Mouse (Mus musculus) cerebellum, postnatal 14 days (tissue): ENCODE results near the gene Pdxp.
A peak's percentile ranks its signal among the peaks of the same experiment; 100 is the strongest.

ENCODE experiments used
- DNase-seq, 2 experiments: peaks; one replicate each; pipeline ENCODE4 v3.0.0; 2021; ENCODE audit warnings: mixed read lengths in 2 of 2

Gene Pdxp

DNA sequence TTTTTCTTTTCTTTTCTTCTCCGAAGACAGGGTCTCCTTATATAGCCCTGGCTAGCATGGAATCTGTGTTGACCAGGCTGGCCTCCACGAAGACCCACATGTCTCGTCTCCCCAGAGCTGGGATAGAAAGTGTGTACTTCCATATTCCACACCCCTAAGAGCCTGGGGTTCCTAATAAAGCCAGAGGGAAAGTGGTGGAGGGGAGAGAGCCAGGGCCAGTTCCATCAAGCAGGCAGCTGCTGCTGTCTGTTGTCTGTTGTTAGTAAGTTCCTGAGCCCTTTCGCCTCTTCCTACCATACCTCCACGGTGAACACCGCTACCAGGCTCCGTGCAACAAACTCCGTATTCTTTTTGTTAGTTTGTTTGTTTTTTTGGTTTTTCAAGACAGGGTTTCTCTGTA, 14.8 kb downstream of the Pdxp start:
- no peak for DNase-seq

DNA sequence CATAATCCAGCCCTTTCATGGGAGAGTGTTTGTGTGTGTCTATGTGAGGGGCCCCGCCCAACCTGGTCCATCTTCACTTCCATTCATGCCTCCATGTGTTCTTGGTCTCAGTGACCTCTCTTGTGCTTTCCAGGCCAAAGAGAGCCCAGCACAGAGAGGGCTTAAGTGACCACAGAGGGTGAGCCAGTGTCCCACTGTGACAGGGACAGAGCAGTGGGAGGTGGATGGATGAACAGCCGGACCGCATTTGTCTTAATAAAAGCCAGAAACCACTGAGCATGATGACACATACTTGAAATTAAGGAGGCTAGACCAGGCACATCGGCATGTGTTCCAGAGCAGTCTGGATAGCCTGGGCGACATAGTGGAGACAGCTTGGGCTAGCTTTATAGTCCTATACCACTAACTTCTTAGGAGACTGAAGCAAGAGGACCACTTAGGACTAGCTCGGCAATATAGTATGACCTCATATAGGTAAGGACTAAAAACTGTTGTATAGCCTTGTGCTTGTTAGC, 16.5 kb downstream of the Pdxp start:
- DNase-seq, result no peak

DNA sequence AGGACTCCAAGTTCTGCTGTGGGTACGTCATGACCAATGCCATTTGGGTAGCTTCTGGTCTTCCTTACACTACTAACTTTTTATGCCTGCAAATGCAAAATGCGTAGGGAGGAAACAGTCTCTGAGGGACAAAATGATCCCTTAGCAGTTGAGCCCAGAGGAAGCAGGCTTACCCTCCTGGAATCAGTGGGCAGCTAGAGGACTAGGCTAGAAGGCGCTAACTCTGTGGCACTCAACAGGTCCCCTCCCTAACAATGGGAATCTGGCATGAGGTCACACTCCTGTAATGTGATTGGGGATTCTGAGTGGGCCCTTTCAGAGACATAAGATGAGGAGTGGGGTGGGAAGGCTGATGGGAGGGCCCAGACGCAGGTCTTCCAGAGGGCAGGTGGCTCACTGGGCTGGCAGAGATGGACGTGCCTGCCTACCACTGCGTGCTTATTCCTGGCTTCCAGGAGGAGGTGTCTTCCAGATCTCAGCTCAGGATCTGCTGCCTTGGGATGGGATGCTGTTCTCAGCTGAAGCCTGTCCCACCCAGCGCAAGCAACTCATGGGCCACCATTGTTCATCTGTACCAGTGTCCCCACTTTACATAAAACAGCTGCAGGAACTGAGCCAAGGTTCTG, 17.2 kb downstream of the Pdxp start:
- no peak for DNase-seq

DNA sequence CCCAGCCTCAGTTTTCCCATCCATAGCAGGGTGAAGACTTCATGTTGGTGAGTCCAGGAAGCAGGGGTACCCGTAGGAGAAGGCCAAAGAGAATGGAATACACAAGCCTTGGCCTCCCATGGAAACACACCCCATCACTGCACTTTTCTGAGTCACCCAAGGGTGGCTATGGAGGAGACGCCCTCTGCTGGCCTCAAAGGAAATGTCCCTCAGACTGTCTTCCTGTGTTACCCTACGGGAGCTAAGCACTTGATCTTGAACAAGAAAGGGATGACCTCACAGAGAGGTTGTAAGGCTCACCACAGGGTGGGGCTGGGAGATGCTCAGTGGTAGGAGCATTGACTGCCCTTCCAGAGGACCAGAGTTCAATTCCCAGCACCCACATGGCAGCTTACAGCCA, 17.9 kb downstream of the Pdxp start:
- DNase-seq, result peak in 1 of 2 experiments; percentile 53

DNA sequence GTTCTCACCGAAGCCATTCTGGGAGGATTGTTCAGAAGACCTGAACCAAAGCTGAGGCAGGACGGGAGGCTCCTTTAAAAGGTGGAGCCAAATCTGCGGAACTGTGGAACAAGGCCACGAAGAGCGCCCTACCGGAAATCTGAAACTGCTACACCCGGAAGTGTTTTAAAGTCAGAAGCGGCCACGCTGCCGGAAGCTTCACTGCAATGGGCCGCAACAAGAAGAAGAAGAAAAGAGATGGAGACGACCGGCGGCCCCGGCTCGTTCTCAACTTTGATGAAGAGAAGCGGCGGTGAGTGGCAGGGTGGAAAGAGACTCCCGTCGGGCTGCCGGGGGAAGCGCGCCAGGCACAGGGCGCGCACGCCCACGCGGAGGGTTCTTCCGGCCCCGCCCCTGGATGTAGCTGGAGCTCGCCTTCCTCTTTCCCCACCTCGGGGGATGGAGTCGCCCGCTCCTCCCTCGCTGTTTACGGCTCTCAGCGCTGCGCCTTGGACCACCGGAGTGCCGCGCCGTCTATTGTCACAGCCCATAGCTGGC, 21.1 kb downstream of the Pdxp start, which contains the start of gene Nol12:
Nol12 (plus strand) TSS at position 150 of the 537 bp plus-strand sequence.
- peak; percentile 90 to 94 for DNase-seq

DNA sequence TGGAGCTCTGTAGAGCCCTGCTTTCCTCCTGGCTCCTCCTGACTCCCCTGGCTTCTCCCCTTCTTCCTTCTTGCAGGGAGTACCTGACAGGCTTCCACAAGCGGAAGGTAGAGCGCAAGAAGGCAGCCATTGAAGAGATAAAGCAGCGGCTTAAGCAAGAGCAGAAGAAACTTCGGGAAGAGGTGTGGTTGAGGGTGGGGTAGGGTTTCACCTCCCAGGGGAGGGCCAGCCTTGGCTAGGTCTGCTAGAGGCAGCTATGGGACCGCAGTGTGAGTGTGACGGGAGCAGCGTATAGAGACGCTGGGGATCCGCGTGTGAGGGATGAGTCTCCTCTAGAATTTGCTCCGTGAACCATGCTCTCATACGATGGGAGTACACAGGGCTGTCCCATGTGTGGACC, 22.7 kb downstream of the Pdxp start:
- no peak for DNase-seq

DNA sequence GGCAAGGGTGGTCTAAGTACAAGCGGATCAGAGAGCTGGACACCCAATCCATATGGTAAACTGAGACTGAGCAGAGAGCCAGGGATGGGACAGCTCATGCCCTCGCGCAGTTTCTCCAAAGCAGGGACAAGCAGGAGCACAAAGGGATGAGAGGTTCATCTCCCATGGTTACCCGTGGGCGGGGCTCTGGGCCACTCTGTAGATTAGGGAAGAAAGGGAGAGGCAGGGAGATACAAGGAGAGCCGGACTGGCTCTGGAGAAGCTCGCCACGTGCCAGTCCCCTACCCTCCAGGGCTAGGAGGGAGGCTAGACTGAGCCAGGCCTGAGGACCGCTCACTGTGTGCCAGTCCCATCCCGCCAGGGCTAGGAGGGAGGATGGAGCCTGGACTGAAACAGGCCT, 23.6 kb downstream of the Pdxp start:
- no peak for DNase-seq

DNA sequence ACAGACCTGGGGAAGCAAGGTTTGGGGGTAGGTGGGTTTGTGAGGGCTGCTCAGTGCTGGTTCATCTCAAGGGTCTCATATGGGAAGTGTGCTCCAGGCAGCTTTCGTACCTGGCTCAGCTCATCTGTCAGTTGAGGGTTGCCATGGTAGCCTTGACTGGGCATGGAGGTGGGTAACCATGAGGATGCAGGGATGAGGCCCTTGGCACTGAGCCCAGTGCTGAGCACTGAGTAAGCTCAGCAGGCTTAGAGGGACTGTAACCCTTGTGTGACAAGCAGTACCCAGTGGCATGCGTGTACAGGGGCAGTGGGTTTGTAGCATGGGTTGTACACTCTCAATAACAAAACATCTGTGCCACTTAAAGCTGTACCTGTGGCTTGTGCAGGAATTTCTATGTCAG, 24.2 kb downstream of the Pdxp start:
- peak in 1 of 2 experiments; percentile 45 for DNase-seq

DNA sequence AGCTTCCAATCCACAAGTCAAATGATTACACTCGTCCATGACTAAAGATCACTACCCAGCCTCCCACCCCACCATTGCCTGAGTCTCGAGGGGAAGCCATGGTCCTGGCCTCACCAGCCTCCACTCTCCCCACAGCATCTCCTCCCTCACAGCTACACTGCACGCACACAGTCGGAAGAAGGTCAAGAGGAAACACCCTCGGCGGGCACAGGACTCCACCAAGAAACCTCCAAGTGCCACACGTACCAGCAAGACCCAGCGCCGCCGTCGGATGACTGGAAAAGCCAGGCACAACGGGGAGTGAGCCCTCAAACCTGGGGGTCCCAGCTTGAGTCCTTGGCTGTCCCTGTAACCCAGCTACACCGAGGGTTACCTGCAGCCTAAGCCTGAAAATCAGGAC, 26.6 kb downstream of the Pdxp start:
- no peak for DNase-seq

DNA sequence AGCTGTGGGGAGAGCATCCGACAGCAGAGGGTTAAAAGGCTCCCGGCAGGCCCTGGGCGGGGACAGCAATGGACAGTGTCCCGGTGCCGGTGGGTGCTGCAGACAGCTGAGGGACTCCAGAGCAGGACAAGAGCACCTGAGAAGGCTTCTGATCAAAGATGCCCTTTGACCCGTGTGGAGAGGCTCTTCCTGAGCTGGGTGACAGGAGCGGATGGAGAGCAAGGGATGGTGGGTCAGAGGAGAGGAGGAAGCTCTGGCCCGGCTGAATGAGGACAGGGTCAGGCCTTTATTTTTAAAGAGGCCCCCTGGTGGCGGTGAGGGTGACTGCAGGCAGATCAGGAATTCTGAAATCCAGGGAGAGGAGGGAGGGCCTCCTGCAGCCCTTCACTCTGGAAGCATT, 28.9 kb downstream of the Pdxp start:
- DNase-seq, result peak; percentile 93

DNA sequence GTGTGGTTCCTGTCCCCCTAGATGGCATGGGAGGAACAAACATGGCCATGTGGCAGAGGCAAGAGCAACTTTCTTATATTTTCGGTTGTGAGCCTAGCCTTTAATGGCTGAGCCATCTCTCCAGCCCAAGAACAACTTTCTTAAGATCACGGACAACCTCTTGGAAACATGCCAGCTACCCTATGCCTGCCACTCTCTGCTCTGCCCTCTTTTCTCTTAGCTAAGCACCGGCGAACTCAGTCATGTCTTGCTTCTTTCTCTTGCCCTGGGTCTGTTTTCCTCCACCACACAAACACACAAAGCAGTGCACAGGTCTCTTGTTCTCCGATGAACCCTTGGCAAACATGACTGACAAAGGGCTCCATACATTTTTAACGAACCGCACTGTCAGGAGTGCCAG, 32.5 kb downstream of the Pdxp start:
- DNase-seq, result no peak

DNA sequence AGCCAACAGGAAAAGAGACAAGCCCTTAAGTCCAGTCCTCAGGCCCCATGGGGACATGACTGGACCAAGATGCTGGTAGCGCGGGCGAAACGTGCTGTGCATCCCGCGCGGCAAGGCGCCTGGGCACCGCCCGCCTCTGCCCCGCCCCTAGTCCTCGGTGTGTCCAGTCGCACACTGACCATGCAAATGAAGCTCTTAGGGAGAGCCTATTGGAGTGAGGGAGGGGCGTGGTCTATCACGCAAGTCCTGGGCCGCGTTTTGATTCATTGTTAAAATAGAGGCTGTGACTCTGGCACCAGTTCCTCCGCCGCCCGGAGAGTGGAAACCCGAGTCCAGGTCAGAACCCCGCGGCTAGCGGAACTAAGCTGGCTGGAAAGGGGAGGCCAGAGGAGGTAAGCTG, 33.9 kb downstream of the Pdxp start, which contains the start of gene Triobp:
Triobp (plus strand) TSS at position 68 of the 400 bp plus-strand sequence.
- DNase-seq, result peak; percentile 91 to 92

DNA sequence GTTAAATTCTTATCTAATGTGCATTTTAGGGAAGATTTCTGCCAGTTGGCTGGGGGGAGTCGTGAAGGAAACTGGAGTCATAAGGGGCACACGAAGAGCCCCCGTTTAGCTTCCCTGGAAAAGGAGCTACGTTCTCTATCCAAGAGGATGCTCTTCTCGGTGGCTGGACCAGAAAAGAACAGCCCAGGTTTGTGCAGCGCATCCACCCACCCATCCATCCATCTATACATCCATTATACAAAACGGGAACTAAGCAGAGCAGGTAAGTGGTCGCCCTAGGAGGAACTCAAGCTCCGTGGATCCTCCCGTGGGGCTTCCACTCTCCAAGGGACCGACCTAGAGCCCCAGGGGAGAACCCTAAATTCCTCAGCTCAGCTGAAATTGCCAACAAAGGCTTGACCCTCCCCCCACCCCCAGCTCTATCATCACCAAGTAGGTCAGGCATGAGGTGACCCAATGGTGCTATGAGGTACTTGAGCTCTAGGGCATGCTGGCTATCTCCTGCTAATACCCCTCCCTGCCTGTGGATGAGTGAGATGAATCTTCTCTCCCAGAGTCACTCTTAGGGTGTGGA, 34.5 kb downstream of the Pdxp start:
- peak in 1 of 2 experiments; percentile 47 for DNase-seq

DNA sequence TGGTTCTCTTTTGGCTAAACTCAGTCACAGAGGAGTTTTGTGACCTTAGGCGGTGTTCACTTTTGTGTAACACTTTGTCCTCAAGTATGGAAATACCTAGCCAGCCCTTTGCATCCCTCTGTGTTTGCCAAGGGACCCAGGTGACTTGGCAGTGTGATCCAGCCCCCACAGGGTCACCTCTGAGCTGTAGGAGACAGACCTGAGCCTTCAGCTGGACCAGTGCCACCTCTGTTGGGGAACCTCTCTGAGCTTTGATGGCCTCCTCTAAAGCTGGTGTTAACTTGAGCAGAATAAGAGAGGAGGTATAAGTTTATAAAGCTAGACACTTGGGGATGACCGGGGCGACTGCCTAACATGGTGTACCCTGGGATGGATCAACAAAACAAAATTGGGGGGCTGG, 35.2 kb downstream of the Pdxp start:
- peak; percentile 55 to 68 for DNase-seq

DNA sequence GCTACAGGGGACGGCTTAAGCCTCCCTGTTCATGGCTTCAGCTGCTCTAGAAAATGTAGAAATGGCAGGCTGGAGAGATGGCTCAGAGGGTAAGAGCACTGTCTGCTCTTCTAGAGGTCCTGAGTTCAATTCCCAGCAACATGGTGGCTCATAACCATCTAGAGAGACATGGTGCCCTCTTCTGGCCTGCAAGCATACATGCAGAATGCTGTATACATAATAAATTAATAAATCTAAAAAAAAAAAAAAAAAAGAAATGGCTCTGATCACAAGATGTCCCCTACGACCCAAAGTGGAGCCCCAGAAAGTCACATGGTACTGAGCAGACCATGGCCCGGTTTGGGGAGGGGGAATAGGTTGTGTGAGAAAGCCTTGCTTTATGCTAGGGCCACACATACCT, 41.9 kb downstream of the Pdxp start:
- DNase-seq, result no peak

DNA sequence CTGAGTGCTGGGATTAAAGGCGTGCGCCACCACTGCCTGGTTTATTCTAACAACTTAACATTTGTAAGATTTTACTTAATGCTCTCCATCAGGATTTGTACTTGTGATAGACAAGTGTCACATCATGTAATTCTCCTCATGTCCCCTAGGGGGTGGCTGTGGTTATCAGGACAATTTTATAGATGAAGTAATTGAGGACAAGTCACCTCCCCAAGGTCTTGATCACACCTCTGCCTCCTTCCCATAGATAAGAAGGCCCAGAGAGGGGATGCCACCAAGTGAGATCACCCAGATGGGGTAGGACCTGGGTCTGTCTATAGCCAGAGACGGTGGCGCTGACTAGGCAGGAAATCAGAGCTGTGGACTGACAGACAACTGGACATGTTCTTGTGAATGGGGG, 42.6 kb downstream of the Pdxp start:
- DNase-seq, result peak in 1 of 2 experiments; percentile 36

DNA sequence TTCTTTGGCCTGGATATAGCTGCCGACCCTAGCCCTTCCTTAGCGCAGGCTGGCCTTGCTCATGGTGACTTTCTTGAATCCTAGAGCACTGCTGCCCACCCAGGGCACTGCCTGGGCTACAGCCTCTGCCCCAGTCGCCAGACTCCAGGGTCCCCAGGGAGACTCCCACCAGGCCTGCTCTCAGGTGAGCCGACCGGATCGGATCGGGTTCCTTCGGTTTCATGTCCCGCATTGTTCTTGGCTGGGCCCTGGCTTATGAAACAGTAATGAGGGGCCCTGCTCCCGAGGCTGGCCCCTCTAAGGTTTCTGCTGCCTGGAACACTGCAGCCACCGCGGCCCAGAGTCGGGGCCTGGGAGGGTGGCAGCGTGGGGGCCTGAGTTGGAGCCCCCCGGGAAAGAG, 43.3 kb downstream of the Pdxp start:
- no peak for DNase-seq

DNA sequence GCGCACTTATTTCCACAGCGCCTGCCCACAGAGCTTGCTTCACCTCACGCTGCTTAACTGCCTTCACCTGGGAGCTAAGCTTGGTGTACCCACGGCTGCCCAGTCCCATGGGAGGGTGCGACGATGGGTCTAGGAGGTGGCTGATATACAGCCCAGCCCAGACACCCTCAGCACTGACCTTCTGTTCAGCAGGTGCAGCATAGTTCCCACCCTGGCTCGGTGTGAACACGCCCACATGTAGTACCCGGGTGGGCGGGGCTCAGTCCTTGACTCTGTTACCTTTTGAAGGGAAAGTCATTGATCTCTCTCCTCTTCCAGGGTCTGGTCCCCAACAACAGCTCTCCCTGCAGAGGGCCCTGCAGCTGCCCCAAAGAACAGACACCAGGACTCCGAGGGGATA, 45.8 kb downstream of the Pdxp start:
- no peak for DNase-seq

DNA sequence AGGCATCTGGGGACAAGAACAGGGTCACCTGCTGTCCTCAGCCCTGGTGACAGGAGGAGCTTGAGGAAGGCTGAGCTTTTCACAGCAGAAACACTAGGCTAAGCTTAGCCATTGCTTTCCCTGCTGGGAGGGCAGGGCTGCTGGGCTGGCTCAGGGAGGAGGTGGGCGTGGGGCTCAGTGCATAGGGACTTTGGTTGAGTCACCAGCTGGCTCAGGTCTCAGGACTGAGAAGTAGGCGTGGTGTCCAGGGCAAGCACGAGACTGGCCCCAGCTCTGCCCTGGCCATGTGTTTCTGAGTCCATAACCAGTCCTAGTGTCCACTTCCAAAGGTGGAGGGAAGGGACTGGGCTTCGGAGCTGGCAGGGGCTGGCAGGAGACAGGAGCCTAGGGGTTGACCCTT, 46.4 kb downstream of the Pdxp start:
- DNase-seq, result no peak

DNA sequence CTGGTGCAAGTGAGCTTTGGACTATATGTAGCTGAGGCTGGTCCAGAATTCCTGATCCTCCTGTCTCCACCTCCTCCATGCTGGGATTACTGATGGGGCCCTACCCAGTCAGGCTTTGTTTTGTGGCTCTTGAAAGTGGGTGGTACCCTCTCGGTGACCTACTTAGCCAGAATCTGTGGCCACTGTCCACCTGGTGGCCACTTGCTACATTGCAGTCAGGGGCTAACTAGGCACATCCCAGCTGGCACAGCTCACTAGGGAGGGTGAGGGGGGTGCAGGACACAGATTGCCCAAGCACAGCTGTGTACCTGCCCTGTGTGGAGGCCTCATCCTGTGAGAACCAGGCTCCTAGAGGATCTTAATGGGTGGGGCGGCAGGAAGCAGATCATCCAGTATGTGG, 49.2 kb downstream of the Pdxp start:
- peak; percentile 87 to 93 for DNase-seq
